Mouse (Mus musculus): ENCODE measurements around the gene Pgam5. TPM values are rescaled to one million over a fixed set of nuclear protein-coding genes. Genes with fewer than 3 reads are reported as not detected.

Pgam5 gene
- 25.5 and 26.4 TPM in 2 replicates for polyA plus RNA-seq (2015; fragmentation: Nextera tagmentation; extraction: Ambion mirVana)

DNA sequence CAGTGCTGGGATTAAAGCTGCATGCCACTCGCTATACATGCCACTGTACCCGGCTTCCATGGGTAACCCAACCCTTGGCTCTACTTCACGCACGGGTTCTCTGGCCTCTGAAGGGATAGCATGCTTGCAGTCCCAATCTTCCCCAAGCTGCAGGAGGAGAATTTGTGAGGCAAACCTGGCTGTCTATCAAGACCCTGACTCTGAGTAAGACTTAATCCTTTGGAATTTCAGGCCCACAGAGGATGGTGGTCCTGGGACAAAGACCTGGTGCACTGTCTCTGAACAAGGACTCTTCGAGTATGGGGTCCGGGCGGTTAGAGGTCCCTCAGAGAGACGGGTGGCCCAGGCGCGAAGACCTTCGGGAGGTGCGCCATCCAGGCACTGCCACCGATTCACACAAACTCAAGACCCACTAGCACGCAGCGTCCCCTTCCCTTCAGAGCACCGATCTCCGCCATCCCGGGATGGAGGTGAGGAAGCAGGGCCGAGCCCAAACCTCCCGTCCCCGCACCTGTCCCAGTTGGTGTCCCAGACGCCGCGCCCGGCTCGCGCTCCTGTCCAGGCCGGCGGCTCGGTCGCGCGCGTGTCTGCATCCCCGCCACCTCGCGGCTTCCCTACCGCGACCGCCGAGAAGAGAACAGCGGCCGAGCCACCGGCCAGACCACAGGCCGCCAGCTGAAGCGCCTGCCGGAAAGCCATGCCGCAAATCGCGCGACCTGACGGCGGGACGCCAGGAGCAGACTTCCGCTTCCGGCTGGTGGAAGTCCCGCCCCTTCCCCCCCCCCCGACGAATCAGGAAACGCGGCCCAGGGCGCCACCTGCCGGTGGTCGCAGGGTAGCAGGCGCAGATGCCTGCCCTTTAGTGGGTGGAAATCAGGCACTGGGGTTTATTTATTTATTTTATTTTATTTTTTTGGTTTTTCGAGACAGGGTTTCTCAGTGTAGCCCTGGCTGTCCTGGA is at the start of gene Pgam5:
Gene Pgam5, minus strand, starts transcription at position 773 of the 961 bp plus-strand sequence.
- Histone ChIP-seq H3K27ac (ENCODE audit: low read depth, low read length) (peak within 1 kb of the TSS; percentile 60), H3K27me3 (replicated peaks; ENCODE audit: control insufficient read depth, insufficient read depth, low read length) (no peaks in the 10 kb centered on the region), H3K36me3 (ENCODE audit: control insufficient read depth, insufficient read depth) (peaks cover 21% of the 10 kb centered on the region), H3K4me3 (ENCODE audit: low read depth, low read length) (peak within 1 kb of the TSS; percentile 81), H3K9ac (ENCODE audit: low read depth, low read length) (peak within 1 kb of the TSS; percentile 88), H3K4me1 (replicated peaks; ENCODE audit: control insufficient read depth, insufficient read depth, low read length) (peaks cover 10% of the 10 kb centered on the region), H3K9me3 (ENCODE audit: control insufficient read depth) (no peaks in the 10 kb centered on the region), H3K4me2 (replicated peaks; ENCODE audit: low read depth) (peak within 1 kb of the TSS; percentile 83)
- ATAC-seq = peak; percentile 89
- WGBS = under 1% methylated on average over 66 of the region's 66 CpGs
- TF ChIP-seq CTCF (IDR thresholded peaks at IDR 0.05; ENCODE audit: low read depth) = peak; percentile 87

DNA sequence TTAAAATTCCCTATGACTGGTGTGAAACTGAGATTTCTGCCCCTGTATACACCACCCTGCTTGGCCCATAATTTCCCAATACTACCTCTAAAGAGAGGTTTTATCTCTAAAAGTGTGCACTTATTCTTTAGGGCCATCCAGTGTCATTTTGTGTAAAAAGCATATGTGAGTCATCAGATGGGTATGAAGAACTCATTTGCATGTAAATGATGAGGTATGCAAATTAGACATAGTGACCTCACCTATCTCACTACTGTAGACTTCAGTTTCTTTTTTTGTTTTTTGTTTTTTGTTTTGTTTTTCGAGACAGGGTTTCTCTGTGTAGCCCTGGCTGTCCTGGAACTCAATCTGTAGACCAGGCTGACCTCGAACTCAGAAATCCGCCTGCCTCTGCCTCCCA is 43.4 kb upstream of the Pgam5 start:
- no peak for ATAC-seq
- Histone ChIP-seq H3K4me1 (replicated peaks; ENCODE audit: control insufficient read depth, insufficient read depth, low read length) (no peaks in the 10 kb centered on the region), H3K9me3 (ENCODE audit: control insufficient read depth) (no peaks in the 10 kb centered on the region), H3K36me3 (ENCODE audit: control insufficient read depth, insufficient read depth) (peaks cover 22% of the 10 kb centered on the region; the same call in 1 of the 2 replicates), H3K9ac (ENCODE audit: low read depth, low read length) (no peak overlapping the region), H3K4me3 (ENCODE audit: low read depth, low read length) (no peak overlapping the region), H3K4me2 (replicated peaks; ENCODE audit: low read depth) (no peak overlapping the region), H3K27me3 (replicated peaks; ENCODE audit: control insufficient read depth, insufficient read depth, low read length) (no peaks in the 10 kb centered on the region), H3K27ac (ENCODE audit: low read depth, low read length) (no peak overlapping the region)
- WGBS = 94% methylated on average over 3 of the region's 3 CpGs
- no peak for TF ChIP-seq CTCF (IDR thresholded peaks at IDR 0.05; ENCODE audit: low read depth)

DNA sequence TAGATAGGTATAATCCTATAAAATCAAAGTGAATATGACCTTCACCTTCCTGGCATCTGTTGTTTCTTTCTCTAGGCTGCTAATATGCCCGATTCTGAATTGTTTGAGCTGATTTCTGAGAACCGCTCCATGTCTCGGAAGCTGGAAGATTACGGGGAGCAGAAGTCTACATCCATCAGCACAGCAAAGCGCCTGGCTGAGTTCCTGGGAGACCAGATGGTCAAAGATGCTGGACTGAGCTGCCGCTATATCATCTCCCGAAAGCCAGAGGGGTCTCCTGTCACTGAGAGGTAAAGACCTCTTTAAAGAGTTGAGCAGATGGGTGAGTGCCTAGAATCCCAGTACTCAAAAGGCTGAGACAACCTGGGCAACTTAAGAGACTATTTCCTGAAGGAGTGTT is 39.1 kb upstream of the Pgam5 start:
- H3K4me2 ChIP-seq (replicated peaks; ENCODE audit: low read depth) = no peak overlapping the region
- ATAC-seq = no peak
- H3K27ac ChIP-seq (ENCODE audit: low read depth, low read length) = no peak overlapping the region
- no peak overlapping the region for H3K9ac ChIP-seq (ENCODE audit: low read depth, low read length)
- no peaks in the 10 kb centered on the region for H3K4me1 ChIP-seq (replicated peaks; ENCODE audit: control insufficient read depth, insufficient read depth, low read length)
- 90% methylated on average over 7 of the region's 7 CpGs for WGBS
- TF ChIP-seq CTCF (IDR thresholded peaks at IDR 0.05; ENCODE audit: low read depth) = no peak
- no peaks in the 10 kb centered on the region for H3K27me3 ChIP-seq (replicated peaks; ENCODE audit: control insufficient read depth, insufficient read depth, low read length)
- H3K4me3 ChIP-seq (ENCODE audit: low read depth, low read length) = no peak overlapping the region
- H3K9me3 ChIP-seq (ENCODE audit: control insufficient read depth) = no peaks in the 10 kb centered on the region
- H3K36me3 ChIP-seq (ENCODE audit: control insufficient read depth, insufficient read depth) = peaks cover 22% of the 10 kb centered on the region; the same call in 1 of the 2 replicates

DNA sequence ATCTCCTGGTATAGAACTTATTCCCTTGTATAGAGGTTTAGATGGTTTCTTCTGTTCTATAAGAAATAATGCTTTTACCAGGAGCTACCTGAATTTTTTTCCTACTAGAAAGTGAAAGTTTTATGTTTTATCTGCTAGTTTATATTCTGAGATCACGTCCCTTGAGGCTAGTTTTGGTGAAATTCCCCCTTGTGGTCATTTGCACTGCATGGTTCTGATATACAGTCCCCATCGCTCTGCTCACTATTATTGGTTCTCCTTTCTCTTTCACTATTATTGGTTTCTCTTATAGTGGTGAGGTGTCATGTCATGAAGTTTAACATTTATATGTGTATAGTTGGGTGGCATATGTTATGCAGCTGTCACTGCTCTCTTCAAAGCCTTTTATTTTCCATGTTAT is 30.9 kb upstream of the Pgam5 start:
- H3K27me3 ChIP-seq (replicated peaks; ENCODE audit: control insufficient read depth, insufficient read depth, low read length) = no peaks in the 10 kb centered on the region
- H3K4me2 ChIP-seq (replicated peaks; ENCODE audit: low read depth) = no peak overlapping the region
- H3K4me3 ChIP-seq (ENCODE audit: low read depth, low read length) = no peak overlapping the region
- H3K9ac ChIP-seq (ENCODE audit: low read depth, low read length) = no peak overlapping the region
- no peaks in the 10 kb centered on the region for H3K4me1 ChIP-seq (replicated peaks; ENCODE audit: control insufficient read depth, insufficient read depth, low read length)
- H3K9me3 ChIP-seq (ENCODE audit: control insufficient read depth) = no peaks in the 10 kb centered on the region
- no peak for ATAC-seq
- WGBS = 86% methylated on average over 2 of the region's 2 CpGs
- H3K36me3 ChIP-seq (ENCODE audit: control insufficient read depth, insufficient read depth) = peaks cover 39% of the 10 kb centered on the region
- TF ChIP-seq CTCF (IDR thresholded peaks at IDR 0.05; ENCODE audit: low read depth) = no peak
- no peak overlapping the region for H3K27ac ChIP-seq (ENCODE audit: low read depth, low read length)

DNA sequence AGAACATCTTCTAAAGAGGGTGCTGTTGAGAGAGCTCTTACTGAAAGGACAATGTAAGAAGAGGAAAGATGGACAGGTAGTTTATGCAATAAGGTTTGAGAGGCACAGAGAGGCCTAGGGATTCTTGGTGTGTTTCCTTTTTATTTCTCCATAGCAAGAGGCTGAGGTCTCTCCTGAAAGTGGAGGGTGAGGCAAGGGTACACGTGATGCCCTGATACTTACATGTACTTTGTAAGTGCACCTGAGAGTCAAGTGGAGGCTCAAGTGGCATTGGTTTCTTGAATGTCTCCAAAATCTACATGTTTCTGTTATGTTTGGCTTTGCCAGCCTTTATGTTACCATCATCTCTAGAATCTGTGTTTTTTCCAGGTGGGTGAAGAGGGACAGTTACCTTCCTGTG is 26.9 kb upstream of the Pgam5 start:
- H3K9me3 ChIP-seq (ENCODE audit: control insufficient read depth) = no peaks in the 10 kb centered on the region
- H3K27me3 ChIP-seq (replicated peaks; ENCODE audit: control insufficient read depth, insufficient read depth, low read length) = no peaks in the 10 kb centered on the region
- 81% methylated on average over 1 of the region's 1 CpGs for WGBS
- H3K4me3 ChIP-seq (ENCODE audit: low read depth, low read length) = no peak overlapping the region
- peaks cover 33% of the 10 kb centered on the region for H3K36me3 ChIP-seq (ENCODE audit: control insufficient read depth, insufficient read depth)
- no peak for ATAC-seq
- H3K9ac ChIP-seq (ENCODE audit: low read depth, low read length) = no peak overlapping the region
- no peaks in the 10 kb centered on the region for H3K4me1 ChIP-seq (replicated peaks; ENCODE audit: control insufficient read depth, insufficient read depth, low read length)
- no peak for TF ChIP-seq CTCF (IDR thresholded peaks at IDR 0.05; ENCODE audit: low read depth)
- no peak overlapping the region for H3K4me2 ChIP-seq (replicated peaks; ENCODE audit: low read depth)
- H3K27ac ChIP-seq (ENCODE audit: low read depth, low read length) = no peak overlapping the region

DNA sequence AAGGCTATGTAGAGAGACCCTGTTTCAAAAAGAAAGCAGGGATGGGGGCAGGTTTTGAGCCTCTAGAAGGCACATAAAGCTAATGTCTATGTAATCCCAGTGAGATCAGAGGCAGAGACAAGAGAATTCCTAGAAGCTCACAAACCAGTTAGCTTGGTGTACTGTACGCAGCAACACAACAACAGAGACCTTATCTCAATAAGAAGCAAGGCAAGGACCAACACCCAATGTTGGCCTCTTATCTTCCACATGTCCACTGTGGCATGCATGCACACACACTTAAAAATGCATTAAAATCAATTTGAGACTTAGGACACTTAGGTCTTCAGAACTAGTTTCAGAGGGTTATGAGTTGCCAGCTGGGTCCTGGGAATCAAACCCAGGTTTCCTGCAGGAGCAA is 21.9 kb upstream of the Pgam5 start:
- Histone ChIP-seq H3K36me3 (ENCODE audit: control insufficient read depth, insufficient read depth) (peaks cover 18% of the 10 kb centered on the region), H3K4me3 (ENCODE audit: low read depth, low read length) (no peak overlapping the region), H3K9me3 (ENCODE audit: control insufficient read depth) (no peaks in the 10 kb centered on the region), H3K27ac (ENCODE audit: low read depth, low read length) (no peak overlapping the region), H3K4me1 (replicated peaks; ENCODE audit: control insufficient read depth, insufficient read depth, low read length) (no peaks in the 10 kb centered on the region), H3K9ac (ENCODE audit: low read depth, low read length) (no peak overlapping the region), H3K4me2 (replicated peaks; ENCODE audit: low read depth) (no peak overlapping the region), H3K27me3 (replicated peaks; ENCODE audit: control insufficient read depth, insufficient read depth, low read length) (no peaks in the 10 kb centered on the region)
- 96% methylated on average over 1 of the region's 1 CpGs for WGBS
- TF ChIP-seq CTCF (IDR thresholded peaks at IDR 0.05; ENCODE audit: low read depth) = no peak
- no peak for ATAC-seq

Data from intestine, postnatal 0 days (tissue).